Mouse (Mus musculus) telencephalon, adult 2 months (tissue): ENCODE data around the gene Tenm1.

Experiments used
- DNase-seq: peaks from one replicate; pipeline ENCODE4 v3.0.0-alpha.2; 2011; ENCODE audit warnings: low read depth, low spot score

The Tenm1 gene

DNA sequence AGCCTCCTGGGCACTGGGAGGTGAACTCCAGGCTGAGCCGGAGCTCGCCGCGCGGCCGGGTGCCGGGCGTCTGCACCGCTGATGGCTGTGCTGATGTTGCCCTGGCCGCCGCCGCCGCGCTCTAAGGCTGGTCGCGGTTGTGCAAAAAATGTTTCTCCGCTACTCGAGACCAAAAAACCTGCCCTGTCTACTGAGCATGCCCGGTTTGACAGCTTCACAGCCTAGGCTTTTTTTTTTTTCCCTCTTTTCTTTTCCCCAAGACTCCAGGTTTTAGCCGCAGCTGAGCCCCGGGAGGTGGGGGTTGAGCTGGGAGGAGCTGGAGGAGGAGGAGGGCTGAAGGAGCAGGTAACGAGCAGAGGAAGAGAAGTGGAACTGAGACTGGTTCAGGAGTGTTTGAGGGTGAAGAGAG, at the start of gene Tenm1:
Tenm1 (minus strand) TSS at position 272 of the 409 bp plus-strand sequence.
- DNase-seq, result no peak

DNA sequence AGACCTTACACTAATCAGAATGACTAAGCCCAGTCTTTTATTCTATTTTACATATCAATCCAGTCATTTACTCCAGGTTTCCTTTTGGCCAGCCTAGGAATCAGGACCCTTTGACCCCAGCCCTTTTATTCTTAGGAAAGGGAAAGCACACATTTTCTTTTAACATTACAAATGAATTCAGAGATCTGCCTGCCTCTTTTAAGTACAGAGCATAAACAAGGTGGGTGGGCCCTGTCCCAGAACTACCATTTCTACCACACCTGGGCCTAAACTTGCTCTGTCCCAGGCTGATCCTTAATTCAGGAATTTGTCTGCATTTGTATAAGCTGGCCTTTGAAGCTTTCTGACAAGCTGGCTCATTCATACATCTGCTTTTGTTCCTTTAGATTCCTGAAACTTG, 38.4 kb upstream of the Tenm1 start:
- no peak for DNase-seq

DNA sequence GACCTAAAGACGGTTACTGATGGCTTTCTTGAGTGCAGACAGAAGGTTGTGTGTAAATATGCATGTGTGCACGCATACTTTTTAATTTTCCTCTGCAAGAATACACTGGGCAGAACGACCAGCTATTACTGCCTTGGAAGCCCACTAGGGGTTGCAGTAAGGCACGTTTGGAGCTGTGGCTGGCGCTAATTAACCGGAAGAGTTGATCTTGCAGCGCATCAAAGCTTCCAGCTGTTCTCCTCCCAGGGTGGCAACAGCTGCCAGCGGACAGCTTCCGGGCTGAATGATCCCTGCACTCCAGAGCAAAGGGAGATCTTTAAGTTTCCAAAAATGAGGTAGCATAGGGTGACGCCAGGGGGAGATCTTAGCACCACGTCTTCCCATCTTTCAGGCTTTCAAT, 1.7 kb upstream of the Tenm1 start:
- DNase-seq, result no peak

DNA sequence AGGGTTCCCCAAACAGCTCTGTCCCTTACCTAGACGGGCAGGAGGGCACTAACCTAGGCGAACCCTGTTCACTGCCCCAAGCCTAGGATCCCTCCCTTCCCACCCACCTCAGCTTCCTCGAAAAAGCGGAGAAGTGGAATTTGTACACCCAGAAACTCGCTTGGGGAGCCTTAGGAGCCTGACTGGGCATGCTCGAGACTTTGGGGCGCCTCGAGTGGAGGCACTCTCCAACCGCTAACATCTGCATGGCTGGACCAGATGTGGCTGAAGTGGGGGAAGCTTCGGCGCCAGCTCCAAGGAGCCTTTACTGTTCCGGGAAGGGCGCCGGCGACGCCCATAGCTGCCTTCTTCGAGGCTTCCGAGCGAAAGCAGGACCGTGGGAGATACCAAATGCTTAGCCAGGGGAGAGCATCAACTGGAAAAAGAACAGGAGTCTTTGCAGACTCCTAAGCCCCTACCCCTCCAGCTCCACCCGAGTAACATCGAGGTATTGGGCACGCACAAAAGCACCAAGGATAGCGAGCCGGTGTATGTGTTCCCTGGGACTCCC, 1.1 kb upstream of the Tenm1 start:
- no peak for DNase-seq

DNA sequence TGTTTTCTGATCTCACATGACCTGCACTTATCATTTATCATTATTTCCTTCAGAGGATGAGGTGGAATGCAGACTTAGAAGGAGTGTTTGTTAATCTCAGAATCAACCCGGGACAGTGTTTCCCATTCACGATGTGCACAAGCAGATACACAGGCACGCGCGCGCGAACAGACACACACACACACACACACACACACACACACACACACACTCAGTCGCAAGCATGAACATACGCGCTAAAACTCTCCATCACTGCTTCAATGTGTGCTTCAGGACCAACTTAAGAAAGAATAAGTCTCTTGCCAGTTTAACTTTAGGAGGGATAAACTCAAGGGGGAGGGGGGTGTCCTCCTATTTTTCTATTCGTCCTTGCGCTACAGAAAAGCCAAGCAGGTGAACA, 411 bp upstream of the Tenm1 start:
- DNase-seq, result no peak

DNA sequence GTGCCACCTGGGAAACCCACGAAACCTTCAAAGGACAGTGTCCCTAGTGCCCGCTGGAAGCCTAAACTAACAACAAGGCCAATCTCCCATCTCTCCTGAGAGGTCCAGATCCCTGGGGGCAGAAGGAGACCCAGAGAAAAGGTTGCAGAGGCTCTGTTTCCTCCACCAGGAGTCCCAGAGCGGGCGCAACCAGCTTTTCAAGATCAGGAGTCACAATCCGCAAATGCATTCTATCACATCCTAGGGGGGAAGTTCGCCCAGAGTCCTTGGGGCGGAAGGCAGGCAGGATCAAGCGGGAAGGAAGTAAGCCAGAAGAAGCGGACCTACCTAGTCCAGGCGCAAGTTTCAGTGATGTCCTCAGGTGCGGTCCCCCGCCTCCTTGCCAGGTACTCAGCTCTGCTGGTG, 963 bp downstream of the Tenm1 start:
- no peak for DNase-seq

DNA sequence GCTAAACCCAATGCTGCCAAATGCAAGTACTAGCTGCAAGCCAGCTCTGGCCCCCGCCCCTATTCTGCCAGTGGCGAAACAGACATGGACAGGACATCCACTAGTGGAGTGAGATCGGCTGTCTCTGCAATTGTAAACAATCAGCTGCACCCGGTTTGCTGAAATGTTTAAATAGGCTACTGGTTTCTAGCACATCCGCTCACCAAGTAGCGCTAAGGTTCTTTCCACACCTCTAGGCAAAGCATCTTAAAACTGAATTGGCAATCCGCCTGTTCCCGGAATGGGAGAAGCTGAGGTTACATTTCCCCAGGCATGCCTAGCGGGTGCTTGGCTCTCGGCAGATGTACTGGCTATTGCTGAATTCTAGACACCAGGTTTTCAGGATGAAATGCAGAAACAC, 1.8 kb downstream of the Tenm1 start:
- DNase-seq, result no peak

DNA sequence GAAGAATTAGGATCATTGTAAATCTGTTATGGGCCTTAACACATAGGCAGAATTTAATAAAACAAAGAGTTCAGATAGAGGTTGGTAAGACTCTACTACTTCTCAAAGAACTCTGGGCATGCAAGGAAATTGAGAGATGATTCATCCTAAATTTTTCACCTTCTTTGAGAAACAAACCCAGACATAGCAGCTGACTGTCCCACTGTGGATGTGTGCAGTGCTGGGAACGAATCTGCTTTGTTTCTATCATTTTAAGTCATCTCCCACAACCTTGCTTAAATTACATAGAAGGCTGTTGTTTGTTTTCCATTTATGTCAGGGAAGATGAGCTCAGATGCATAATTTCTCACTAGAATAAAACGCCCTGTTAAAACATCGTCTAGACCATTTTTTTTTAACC, 31.0 kb downstream of the Tenm1 start:
- DNase-seq, result peak; percentile 13

DNA sequence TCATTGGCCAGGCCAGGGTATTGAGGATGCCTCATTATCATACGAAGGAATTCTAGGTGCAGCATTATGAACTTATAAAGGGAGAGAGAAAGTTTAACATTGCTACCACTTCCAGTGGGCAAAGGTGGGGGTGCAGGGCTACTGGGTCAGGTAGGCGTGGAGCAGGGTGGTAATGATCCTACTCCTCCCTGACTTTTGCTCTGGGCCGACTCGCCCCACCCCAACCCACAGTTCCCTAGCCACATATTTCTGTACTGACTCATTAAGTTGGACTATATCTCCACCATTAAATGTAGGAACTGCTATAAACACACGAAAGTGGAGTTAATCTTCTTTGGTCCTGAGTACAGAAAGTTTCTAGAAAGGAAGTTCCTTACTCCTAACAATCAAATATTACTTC, 40.8 kb downstream of the Tenm1 start:
- no peak for DNase-seq

DNA sequence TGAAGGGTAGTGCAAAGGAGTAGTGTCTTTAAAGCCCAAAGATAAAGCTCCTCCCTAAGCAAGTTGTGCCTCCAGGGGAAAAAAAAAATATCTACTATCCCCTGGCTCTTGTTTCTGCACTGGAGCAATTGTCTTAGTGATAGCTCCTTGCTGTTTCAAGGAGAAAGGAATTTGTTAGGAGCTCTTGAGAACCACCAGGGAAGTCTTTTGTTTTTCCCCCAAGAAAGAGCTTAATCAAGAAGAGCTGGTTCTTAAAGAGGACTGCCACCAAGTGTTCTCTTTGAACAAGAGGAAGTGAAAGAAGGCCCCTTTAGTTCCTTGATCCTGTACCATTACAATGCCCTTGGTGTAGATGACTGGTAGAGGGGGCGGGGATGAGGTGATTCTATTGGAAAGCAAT, 56.4 kb downstream of the Tenm1 start:
- DNase-seq, result no peak

DNA sequence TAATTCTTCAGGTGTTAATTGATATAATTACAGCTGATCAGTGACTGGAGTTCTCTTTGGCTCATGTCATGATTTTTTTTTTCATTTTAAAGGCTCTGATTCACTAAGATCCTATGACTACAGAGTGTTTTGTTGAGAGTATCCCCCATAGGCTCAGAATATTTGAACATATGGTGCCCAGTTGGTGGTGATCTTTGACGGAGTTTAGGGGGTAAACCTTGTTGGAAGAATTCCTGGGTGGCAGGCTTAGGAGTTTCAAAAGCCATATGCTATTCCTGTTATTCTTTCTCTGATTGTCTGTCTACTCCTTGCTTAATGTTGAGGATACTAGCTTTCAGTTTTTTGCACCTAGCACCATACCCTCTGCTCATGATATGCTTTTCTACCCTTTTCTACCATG, 109.6 kb downstream of the Tenm1 start:
- no peak for DNase-seq

DNA sequence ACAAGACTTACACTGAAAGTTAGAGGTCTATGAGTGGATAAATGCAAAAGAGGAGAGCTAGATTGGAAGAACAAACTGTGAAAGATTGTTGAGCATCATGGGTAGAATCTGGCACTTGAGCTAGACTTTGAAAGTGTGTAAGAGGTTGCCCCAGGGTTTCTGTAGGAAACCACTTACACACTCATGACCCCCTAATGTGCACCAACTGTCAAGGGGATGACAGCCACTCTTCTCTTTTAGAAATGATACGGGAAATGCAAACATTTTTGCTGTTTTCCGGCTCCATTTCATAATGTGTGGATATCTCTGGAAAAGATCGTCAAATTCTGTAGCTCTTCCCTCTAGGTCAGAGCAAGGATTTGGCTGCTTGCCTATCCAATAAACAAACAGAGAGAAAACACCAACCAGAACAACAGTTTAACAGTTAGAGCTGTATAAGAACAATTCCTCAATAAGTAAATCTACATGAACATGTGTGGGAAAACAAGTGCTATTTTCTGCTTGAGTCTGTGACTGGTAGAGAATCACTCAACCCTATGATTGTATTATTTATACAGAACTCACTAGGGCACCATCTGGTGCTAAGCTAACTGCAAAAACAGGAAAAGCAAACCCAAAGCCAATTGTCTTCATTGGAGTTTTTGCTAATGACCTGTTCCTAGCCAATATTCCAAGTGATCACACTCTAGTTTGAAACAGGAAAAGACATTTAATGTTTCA, 111.0 kb downstream of the Tenm1 start:
- DNase-seq, result peak; percentile 9

DNA sequence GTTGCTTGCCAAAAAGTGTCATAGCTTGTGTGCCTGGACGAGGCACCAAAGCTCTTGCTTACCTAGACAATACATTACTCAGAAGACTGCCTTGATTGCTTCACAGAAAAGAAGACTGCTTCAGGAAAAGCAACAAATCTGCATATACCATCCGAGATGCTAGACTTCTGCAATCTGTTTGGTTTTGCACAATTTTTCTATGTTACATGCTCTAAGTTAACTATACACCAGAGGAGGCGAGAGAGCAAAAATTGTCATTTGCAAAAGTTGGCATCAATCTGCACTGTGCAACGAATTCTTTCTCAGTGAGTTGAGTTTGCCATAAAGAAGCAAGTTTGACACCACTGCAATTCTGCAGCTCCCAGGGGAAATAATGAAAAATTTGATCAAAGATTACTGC, 193.1 kb downstream of the Tenm1 start:
- DNase-seq, result peak; percentile 12

DNA sequence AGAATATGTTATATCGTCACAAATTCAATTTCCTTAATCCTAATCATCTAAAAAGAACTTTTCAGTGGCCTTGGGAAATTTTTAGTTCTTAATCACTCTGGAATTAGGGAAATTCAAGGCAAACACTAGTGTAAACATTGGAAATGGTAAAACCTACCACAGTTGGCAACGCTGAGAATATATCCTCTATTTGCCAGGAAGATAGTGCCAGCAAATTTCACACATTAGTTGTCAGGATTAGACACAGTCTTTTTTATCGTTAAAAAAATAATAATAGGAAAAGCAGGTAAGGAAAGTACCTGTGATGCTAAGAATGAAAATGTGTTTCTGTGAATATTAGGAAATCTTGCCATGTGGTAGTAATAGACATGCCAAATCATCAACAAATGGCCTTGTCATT, 223.9 kb downstream of the Tenm1 start:
- no peak for DNase-seq

DNA sequence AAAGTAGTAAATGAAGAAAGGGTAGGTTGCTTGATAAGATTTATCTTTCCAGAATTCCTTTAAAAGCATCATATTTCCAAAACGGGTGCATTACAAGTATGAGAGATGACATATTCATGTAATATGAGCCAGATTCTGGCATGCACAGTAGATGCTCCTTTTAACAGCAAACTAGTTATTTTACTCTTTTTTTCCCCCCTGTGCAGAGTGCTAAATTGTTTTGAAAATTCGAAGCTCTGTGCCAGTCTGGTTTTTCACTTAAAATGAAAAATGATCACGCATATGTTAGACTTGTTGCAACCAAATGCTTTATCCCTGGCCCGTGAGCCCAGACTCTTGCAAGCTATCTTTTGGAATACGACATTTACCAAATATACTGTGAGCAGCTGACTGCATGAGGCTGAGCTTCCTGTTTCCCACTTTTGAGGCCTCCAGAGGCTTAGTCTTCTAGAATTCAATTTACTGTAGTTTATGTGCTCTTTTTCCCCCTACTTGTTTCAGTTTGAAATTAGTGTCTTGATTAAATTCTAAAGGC, 226.6 kb downstream of the Tenm1 start:
- peak; percentile 6 for DNase-seq

DNA sequence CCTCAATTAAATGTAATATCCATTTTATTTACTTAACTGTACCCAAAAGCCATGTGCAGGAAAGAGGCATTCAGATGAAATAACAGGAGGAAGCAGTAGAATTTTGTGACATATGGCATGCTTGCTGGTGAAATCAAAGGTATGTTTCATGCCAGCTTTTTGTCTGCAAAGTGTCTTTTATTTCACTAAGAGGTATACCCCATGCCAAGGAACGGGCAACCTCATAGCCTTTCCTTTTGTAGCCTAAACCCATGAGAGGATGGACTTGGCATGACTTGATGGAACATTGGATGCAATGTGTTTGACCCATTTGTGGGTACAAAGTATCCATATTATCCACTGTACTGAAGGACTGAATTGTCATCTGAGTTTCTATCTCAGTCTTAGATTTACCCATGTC, 246.0 kb downstream of the Tenm1 start:
- no peak for DNase-seq

DNA sequence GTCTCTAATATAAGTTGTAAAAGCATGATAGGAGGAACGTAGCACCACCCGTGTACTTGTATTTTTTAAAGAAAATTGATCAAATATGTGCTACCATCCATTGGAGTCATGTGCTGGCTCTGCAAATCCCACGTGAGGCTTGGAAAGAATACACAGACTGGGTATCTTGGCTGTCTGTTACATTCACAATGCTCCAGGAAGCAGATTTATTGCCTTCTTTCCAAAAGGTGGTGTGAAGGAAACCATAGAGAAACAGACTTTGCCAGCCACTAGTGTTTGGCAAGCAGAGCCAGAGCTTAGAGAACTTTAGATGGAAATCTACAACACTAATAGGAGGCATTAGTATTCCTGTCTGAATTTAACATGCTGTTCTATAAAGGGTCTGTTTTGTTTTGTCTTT, 277.4 kb downstream of the Tenm1 start:
- no peak for DNase-seq

DNA sequence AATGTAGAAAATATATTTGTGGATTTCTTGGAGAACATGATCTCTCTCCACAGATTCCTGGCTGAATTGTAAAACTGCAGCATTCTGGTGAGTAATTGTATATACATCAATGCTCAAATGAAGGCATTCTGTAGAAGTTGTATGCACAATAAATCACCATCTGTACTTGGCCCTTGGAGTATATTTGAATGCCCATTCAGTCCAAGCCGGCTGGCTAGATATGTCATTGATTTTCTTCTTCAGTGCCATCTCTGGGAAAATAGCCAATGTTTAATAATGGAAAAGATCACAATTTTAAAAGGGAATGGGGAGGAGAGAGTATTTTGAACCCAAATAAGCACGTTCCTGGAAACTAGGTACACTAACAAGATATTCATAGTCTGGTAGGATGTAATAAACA, 299.2 kb downstream of the Tenm1 start:
- no peak for DNase-seq

DNA sequence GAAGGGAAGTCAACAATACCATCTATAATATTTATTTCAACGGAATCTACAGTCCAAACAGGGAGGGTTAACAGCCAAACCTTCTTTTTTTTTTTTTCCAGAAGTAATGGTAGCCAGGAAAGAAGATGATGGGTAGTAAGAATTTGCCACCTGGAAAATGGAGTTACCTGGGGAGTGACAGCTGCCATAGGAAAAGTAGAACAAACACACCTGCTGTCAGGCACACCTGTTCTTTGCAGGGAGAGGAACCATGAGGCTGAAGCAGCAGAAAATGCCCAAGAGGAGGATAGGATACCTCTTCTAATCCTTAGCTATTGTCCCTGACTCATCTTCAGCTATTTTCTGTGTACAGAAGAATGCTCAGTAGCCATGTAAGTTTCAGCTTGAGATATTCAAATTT, 306.4 kb downstream of the Tenm1 start:
- no peak for DNase-seq

DNA sequence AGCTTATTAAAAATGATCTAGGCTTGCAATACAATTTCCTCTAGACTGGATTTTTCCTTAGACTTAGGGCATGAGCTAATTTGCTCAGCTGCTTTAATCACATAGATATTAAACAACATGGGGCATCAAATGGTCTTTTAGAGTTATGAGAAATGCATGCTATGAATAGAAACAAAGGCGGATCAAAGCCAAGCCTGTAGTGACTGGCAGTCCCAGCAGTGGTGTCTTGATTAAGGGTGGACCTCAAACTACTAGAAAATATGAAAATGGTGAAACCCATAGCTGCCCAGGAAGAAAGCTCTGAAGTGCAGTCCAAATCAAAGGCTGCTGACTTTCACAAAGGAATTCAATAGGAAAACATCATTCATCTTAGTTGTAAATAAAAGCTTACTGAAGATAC, 306.9 kb downstream of the Tenm1 start:
- DNase-seq, result no peak

DNA sequence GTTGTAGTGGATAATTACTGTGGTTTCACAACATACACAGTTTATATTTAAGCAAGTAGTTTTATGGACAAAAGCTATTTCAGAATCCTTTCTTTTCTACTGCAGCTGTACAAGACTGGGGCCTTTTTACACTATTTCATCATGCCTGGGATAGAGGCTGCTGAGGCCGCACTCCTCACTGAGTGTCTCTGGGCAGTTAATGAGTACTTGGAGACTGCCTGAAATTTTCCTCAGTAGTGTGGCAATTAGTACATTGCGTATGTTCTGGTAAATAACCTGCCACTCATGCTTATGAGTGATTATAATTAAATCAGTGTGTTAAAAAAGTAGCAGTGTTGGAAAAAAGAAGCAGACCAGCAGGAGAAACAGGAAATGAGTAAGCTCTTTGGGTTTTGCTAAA, 442.8 kb downstream of the Tenm1 start:
- no peak for DNase-seq

DNA sequence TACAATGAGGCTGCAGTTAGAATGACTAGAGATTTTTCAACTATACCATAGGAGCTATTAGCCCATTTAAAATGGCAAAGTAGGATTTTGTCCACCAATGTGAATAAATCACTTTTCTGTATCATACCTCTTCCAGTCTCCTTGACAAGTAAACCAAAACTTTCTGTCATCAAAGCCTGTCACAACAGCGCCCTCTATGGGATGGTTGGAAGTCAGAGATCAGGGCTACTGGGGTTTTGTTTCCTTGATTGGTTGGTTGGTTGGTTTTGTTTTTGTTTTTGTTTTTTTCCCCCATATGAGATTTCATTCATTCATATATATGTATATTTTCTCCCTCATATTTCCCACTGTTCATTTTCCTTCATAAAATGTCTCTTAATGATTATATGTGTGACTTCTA, 455.4 kb downstream of the Tenm1 start:
- no peak for DNase-seq

DNA sequence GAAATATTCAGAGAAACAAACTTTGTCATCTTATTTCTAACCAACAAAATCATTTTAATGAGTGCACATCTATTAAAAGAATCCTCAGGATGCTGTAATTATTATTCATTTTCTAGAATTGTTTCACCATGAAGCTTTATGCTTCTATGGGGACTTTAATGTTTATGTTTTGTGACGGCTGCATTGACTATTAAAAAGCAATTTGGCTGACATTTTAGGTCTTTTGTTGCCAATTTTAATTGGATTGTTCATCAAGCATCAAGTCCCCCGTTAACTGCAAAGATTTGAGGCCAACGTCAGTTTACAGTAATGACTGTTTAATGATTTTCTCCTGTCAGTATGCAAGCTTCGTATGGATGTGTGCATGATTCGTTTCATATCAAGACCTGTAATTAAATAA, 461.3 kb downstream of the Tenm1 start:
- no peak for DNase-seq

DNA sequence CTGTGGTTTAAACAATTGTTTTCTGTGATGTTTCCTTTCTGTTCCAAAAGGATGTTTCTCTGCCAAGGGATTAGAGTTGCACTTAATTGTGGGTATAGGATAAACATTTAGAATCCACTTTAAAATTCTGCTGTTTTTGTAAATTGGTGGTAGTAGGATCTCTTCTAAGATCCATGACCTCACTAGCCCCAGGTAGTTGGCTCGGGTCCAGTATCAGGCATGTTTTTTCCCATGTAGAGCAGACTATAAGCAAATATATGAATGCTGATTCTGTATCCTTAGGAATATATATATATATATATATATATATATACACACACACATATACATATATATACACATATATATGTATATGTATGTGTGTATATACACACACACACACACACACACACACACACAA, 567.2 kb downstream of the Tenm1 start:
- no peak for DNase-seq
